ENCODE assay signal across 19 mouse cellular contexts in genomic region chr4:140711360-140711759, GRCm38 (mm10). TPM values are rescaled to one million over a fixed set of nuclear protein-coding genes. Genes with fewer than 3 reads are reported as not detected.
DNase-seq lines count a peak whose midpoint lies in the region; ATAC-seq and TF ChIP-seq lines count a peak whose summit lies in the region.
"Had no signal": no experiment of that assay in that cellular context is flagged by ENCODE, and none has a peak within 500 bp of the region (broad histone marks: within the 10 kb centered on the region; RNA-seq: fewer than 3 reads in every experiment).

No protein-coding gene starts in this region.

- ATAC-seq in heart, embryonic 12.5 days (ENCODE audit: insufficient number of reproducible peaks, low FRiP score): no peak
- ATAC-seq: intestine, embryonic 16.5 days had no signal

- no peak overlapping the region for H3K4me2 ChIP-seq in heart, embryonic 12.5 days
- H3K4me2 ChIP-seq: heart, embryonic 13.5 days; liver, embryonic 13.5 days had no signal

- 80% methylated on average over 5 of the region's 5 CpGs for WGBS in heart, embryonic 12.5 days

- H3K4me3 ChIP-seq in heart, embryonic 12.5 days: no peak overlapping the region
- no peak overlapping the region for H3K4me3 ChIP-seq in gastrocnemius, adult 2 months
- H3K4me3 ChIP-seq: heart, embryonic 13.5 days; limb, embryonic 10.5 days; liver, embryonic 13.5 days had no signal

- TF ChIP-seq CTCF in gastrocnemius, adult 2 months (IDR thresholded peaks at IDR 0.05): no peak

- DNase-seq in heart, adult 18-20 months: peak; percentile 39 to 40
- peak; percentile 38 for DNase-seq in kidney, postnatal 10 days
- DNase-seq in kidney, postnatal 25 days: no peak
- DNase-seq in gastrocnemius, adult 2 months: peak; percentile 90
- DNase-seq in gastrocnemius, postnatal 25 days: peak; percentile 74
- DNase-seq in natural killer cell, adult 2 months (ENCODE audit: low spot score in 2 of 2): no peak
- DNase-seq: cerebellum, postnatal 36 days; kidney, postnatal 36 days; liver, embryonic 13.5 days; lung, postnatal 14 days; right cerebral cortex, adult 18-20 months; thymus, postnatal 14 days had no signal

- H3K9ac ChIP-seq in heart, embryonic 12.5 days: no peak overlapping the region
- H3K9ac ChIP-seq: heart, embryonic 13.5 days; liver, embryonic 13.5 days had no signal

- no peak overlapping the region for H3K27ac ChIP-seq in heart, embryonic 12.5 days (ENCODE audit: poor library complexity, severe bottlenecking)
- peak overlapping the region; percentile 88 for H3K27ac ChIP-seq in gastrocnemius, adult 2 months
- H3K27ac ChIP-seq: heart, embryonic 13.5 days; limb, embryonic 10.5 days; liver, embryonic 13.5 days; stomach, postnatal 0 days had no signal

- no peaks in the 10 kb centered on the region for H3K9me3 ChIP-seq in heart, embryonic 12.5 days (replicated peaks)
- H3K9me3 ChIP-seq: G1E; heart, embryonic 13.5 days; limb, embryonic 10.5 days; liver, embryonic 13.5 days had no signal

- H3K4me1 ChIP-seq in heart, embryonic 12.5 days (replicated peaks): peaks cover 53% of the 10 kb centered on the region

- H3K27me3 ChIP-seq in heart, embryonic 12.5 days (replicated peaks): no peaks in the 10 kb centered on the region
- H3K27me3 ChIP-seq: heart, embryonic 13.5 days; liver, embryonic 13.5 days had no signal

- peaks cover 88% of the 10 kb centered on the region for H3K36me3 ChIP-seq in heart, embryonic 12.5 days

- intact Hi-C loops in gastrocnemius, adult 2 months (cut with DNase I): no loop called here

RNA-seq across cellular contexts. Expression of gene Rcc2, which starts 11.0 kb away (rescaled TPM):
- total RNA-seq in heart, adult 18-20 months (2021): 10 to 100 TPM; 12.2 to 14.9 TPM
- polyA plus RNA-seq in heart, embryonic 12.5 days (2016; fragmentation: Nextera tagmentation; extraction: Ambion mirVana): 38.5 and 40.6 TPM in 2 replicates
- 1 to 10 TPM; 5.9 to 8.8 TPM for total RNA-seq in gastrocnemius, adult 2 months (2021)
- 1 to 10 TPM; 8.4 to 9.8 TPM for total RNA-seq in gastrocnemius, postnatal 25 days (2021)

RNA-seq across cellular contexts. Expression of gene Padi6, which starts 31.1 kb away (rescaled TPM):
- total RNA-seq in heart, adult 18-20 months (2021): not detected
- not detected in 2 replicates for polyA plus RNA-seq in heart, embryonic 12.5 days (2016; fragmentation: Nextera tagmentation; extraction: Ambion mirVana)
- not detected for total RNA-seq in gastrocnemius, adult 2 months (2021)
- not detected for total RNA-seq in gastrocnemius, postnatal 25 days (2021)
- total RNA-seq: G1E had no signal
- polyA plus RNA-seq: embryonic facial prominence, embryonic 11.5 days; G1E; heart, embryonic 13.5 days; limb, embryonic 10.5 days; liver, embryonic 13.5 days; stomach, postnatal 0 days had no signal

RNA-seq across cellular contexts. Expression of gene Arhgef10l, which starts 45.5 kb away (rescaled TPM):
- 10 to 100 TPM; 68.5 to 72.7 TPM for total RNA-seq in heart, adult 18-20 months (2021)
- 20.1 and 21.0 TPM in 2 replicates for polyA plus RNA-seq in heart, embryonic 12.5 days (2016; fragmentation: Nextera tagmentation; extraction: Ambion mirVana)
- 10 to 100 TPM; 50.9 to 66.3 TPM for total RNA-seq in gastrocnemius, adult 2 months (2021)
- total RNA-seq in gastrocnemius, postnatal 25 days (2021): 10 to 100 TPM; 36.2 to 51.3 TPM

Comparison
In these comparisons a context has a peak if more than half of its experiments do, and no peak if none do; other contexts are left out.
1. DNase-seq: peak in heart, adult 18-20 months (2 of 2), kidney, postnatal 10 days (single experiment), gastrocnemius, adult 2 months (single experiment) and gastrocnemius, postnatal 25 days (single experiment); none in kidney, postnatal 25 days (0 of 2) and natural killer cell, adult 2 months (0 of 2).